Mouse (Mus musculus): ENCODE measurements around the gene Ctf1. TPM values are rescaled to one million over a fixed set of nuclear protein-coding genes. Genes with fewer than 3 reads are reported as not detected.

Ctf1 gene
- polyA plus RNA-seq (2015; fragmentation: Nextera tagmentation; extraction: Ambion mirVana) = 14.5 and 15.9 TPM in 2 replicates

DNA sequence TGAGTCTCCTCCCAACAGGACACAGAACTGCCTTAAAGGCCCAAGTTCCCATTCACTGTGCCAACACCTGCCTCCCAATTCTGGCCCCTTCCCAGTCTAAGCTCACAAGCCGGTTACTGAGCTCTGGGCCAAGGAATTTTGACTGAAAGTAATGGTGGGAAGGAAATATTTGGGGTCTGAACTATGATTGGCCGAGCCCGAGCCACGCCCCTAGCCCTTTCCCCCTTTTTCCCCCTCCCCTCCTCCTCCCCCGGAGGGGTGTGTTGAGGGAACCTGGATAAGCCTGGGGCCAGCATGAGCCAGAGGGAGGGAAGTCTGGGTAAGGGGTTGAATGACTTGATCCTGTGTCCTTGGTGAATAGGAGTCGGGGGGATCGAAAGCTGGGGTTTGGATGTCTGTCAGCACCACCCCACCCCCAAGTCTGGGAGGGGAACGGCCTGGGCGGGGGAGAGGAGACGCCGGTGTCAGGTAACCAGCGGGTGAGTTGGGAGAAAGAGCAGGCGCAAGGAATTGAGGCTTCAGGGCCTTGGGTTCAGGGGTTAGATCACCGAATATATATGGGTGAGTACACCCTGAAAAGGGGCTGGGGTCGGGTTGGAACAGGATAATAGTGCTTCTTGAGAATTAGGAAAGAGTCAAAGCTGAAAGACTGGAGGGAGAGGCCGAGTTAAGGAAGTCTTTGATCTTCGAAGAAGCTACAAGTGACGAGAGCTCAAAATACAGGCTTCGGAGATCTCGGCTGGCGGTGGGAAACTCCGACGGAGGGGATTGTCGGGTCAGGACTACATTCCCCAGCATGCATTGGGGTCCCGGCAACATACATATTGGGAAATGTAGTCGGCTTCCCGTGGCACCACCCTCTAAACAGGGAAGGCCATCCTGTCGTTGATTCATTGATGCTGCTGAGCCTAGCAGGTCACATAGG lies at the start of gene Ctf1:
Ctf1 (plus strand) TSS at position 276 of the 925 bp plus-strand sequence.
- DNase-seq (ENCODE audit: low spot score) = peak; percentile 94
- H3K9me3 ChIP-seq (replicated peaks; ENCODE audit: low read length) = no peaks in the 10 kb centered on the region
- WGBS = 2% methylated on average over 28 of the region's 28 CpGs
- no peaks in the 10 kb centered on the region for H3K36me3 ChIP-seq (ENCODE audit: insufficient read depth, low read length)
- no peak for TF ChIP-seq CTCF (IDR thresholded peaks at IDR 0.05; ENCODE audit: low read depth)
- no peaks in the 10 kb centered on the region for H3K27me3 ChIP-seq (ENCODE audit: insufficient read depth, low read length)
- H3K4me1 ChIP-seq (replicated peaks; ENCODE audit: insufficient read depth, low read length) = peaks cover 15% of the 10 kb centered on the region
- H3K27ac ChIP-seq = peak within 1 kb of the TSS; percentile 88
- peak within 1 kb of the TSS; percentile 55 for H3K4me2 ChIP-seq (ENCODE audit: low read length)
- H3K9ac ChIP-seq (ENCODE audit: low read depth, low read length) = peak within 1 kb of the TSS; percentile 42
- ATAC-seq (replicated peaks; ENCODE audit: low FRiP score, low read depth) = peak; percentile 19
- H3K4me3 ChIP-seq (replicated peaks; ENCODE audit: low read depth, low read length) = peak within 1 kb of the TSS; percentile 29

DNA sequence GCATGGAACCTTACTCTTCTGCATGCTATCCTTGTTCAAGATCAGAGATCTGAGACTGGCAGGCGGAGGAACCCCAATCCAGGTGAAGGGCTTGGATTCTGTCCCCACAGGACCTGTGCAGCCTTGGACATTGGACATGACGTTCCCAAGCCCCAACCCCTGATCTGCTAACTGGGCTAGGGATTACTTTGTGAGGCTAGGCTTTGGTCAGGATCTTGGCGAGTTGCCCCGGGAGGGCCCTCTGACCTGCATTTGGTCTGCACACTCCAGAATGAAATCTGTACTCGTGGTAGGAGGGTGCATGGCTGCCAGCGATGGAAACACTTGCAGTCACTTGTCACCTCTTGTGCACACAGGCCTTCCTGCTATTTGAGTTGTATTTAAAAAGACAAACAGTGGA lies 49.6 kb upstream of the Ctf1 start:
- H3K27me3 ChIP-seq (ENCODE audit: insufficient read depth, low read length) = no peaks in the 10 kb centered on the region
- no peaks in the 10 kb centered on the region for H3K36me3 ChIP-seq (ENCODE audit: insufficient read depth, low read length)
- H3K9me3 ChIP-seq (replicated peaks; ENCODE audit: low read length) = no peaks in the 10 kb centered on the region
- no peak overlapping the region for H3K9ac ChIP-seq (ENCODE audit: low read depth, low read length)
- TF ChIP-seq CTCF (IDR thresholded peaks at IDR 0.05; ENCODE audit: low read depth) = no peak
- ATAC-seq (replicated peaks; ENCODE audit: low FRiP score, low read depth) (no peak), DNase-seq (ENCODE audit: low spot score) (no peak)
- no peak overlapping the region for H3K4me2 ChIP-seq (ENCODE audit: low read length)
- H3K4me3 ChIP-seq (replicated peaks; ENCODE audit: low read depth, low read length) = no peak overlapping the region
- WGBS = 86% methylated on average over 6 of the region's 6 CpGs
- H3K4me1 ChIP-seq (replicated peaks; ENCODE audit: insufficient read depth, low read length) = no peaks in the 10 kb centered on the region; the same call in 1 of the 2 replicates
- H3K27ac ChIP-seq = no peak overlapping the region

DNA sequence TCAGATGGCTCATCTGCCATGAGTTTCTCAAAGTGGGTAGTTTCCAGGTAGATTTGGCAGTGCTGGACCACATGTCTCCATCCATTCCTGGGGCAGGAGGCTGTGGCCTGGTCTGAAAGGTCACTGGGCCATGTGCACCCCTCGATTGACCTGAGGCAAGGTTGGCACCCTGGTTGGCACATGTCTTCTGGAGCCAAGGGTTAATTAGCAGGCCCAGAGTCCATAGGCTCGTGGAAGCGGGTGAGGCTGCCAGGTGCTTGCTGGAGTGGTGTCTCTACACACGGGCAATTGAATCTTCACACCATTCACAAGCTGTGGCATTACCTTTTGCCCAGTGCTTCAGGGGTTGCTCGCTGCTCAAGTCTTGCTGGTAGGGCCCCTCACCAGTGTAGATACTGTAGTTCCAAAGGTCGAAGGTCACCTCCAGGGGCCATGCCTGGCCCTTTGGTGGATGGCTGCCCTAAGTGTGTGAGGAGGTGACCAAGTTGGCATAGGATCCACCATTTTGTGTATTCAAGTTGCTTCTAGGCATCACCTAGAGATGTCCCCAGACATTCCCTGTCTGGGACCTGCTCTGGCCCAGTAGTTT lies 46.4 kb upstream of the Ctf1 start:
- Histone ChIP-seq H3K27me3 (ENCODE audit: insufficient read depth, low read length) (no peaks in the 10 kb centered on the region), H3K4me2 (ENCODE audit: low read length) (no peak overlapping the region), H3K27ac (no peak overlapping the region), H3K9ac (ENCODE audit: low read depth, low read length) (no peak overlapping the region), H3K4me1 (replicated peaks; ENCODE audit: insufficient read depth, low read length) (no peaks in the 10 kb centered on the region; the same call in 1 of the 2 replicates), H3K36me3 (ENCODE audit: insufficient read depth, low read length) (no peaks in the 10 kb centered on the region), H3K9me3 (replicated peaks; ENCODE audit: low read length) (no peaks in the 10 kb centered on the region), H3K4me3 (replicated peaks; ENCODE audit: low read depth, low read length) (no peak overlapping the region)
- ATAC-seq (replicated peaks; ENCODE audit: low FRiP score, low read depth) (0 out of 2 replicates have a peak, but pooled peaks have one; percentile 40), DNase-seq (ENCODE audit: low spot score) (no peak)
- no peak for TF ChIP-seq CTCF (IDR thresholded peaks at IDR 0.05; ENCODE audit: low read depth)
- WGBS = 94% methylated on average over 6 of the region's 6 CpGs

DNA sequence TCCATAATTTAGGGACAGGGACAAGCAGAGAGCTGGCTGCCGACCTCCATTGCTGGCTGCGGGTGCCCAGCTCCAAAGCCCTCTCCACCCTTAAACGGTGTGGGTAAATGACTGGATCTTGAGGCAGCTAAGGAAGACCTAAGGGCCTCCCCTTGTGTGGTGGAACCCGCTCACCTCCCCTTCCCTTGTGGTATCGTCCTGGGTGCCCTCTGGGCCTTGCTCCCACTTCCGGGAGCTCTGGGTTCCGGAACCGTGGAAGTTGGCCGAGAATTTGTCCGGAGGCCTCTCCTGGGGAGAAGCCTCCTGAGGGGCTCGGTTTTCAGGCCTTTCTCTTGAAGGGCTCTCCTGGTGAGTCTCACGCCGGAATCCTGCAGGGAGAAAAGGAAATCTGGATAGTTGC lies 45.9 kb upstream of the Ctf1 start:
- TF ChIP-seq CTCF (IDR thresholded peaks at IDR 0.05; ENCODE audit: low read depth) = no peak
- WGBS = 90% methylated on average over 13 of the region's 13 CpGs
- ATAC-seq (replicated peaks; ENCODE audit: low FRiP score, low read depth) = no peak

DNA sequence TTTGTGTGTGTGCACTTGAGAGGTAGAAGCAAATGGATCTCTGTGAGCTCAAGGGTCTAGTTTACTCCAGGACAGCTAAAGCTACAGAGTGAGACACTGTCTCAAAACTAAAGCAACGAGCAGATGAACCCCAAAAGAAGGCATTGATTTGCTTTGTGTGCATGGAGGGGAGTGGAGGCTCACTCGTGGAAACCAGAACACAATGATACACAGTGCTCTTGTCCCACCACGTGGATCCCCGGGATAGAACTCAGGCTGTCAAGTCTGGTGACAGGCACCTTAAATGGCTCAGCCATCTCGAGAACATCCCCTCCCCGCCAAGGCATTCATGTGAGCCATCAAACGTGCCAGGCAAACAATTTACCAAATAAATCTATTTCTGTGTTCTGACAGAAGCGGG lies 45.4 kb upstream of the Ctf1 start:
- 76% methylated on average over 8 of the region's 8 CpGs for WGBS
- no peaks in the 10 kb centered on the region for H3K27me3 ChIP-seq (ENCODE audit: insufficient read depth, low read length)

More for the DNA sequence above, 45.9 kb upstream of the Ctf1 start:
- H3K27me3 ChIP-seq (ENCODE audit: insufficient read depth, low read length) = no peaks in the 10 kb centered on the region
- H3K4me3 ChIP-seq (replicated peaks; ENCODE audit: low read depth, low read length) = no peak overlapping the region
- H3K36me3 ChIP-seq (ENCODE audit: insufficient read depth, low read length) = no peaks in the 10 kb centered on the region
- H3K4me1 ChIP-seq (replicated peaks; ENCODE audit: insufficient read depth, low read length) = no peaks in the 10 kb centered on the region; the same call in 1 of the 2 replicates
- H3K4me2 ChIP-seq (ENCODE audit: low read length) = no peak overlapping the region
- H3K9ac ChIP-seq (ENCODE audit: low read depth, low read length) = no peak overlapping the region
- DNase-seq (ENCODE audit: low spot score) = no peak
- no peak overlapping the region for H3K27ac ChIP-seq
- H3K9me3 ChIP-seq (replicated peaks; ENCODE audit: low read length) = no peaks in the 10 kb centered on the region

More for the DNA sequence above, 45.4 kb upstream of the Ctf1 start:
- no peak for TF ChIP-seq CTCF (IDR thresholded peaks at IDR 0.05; ENCODE audit: low read depth)
- Histone ChIP-seq H3K4me1 (replicated peaks; ENCODE audit: insufficient read depth, low read length) (no peaks in the 10 kb centered on the region; the same call in 1 of the 2 replicates), H3K9ac (ENCODE audit: low read depth, low read length) (no peak overlapping the region; the same call in 1 of the 2 replicates), H3K9me3 (replicated peaks; ENCODE audit: low read length) (no peaks in the 10 kb centered on the region), H3K27ac (no peak overlapping the region), H3K36me3 (ENCODE audit: insufficient read depth, low read length) (no peaks in the 10 kb centered on the region), H3K4me2 (ENCODE audit: low read length) (no peak overlapping the region), H3K4me3 (replicated peaks; ENCODE audit: low read depth, low read length) (no peak overlapping the region)
- ATAC-seq (replicated peaks; ENCODE audit: low FRiP score, low read depth) (no peak), DNase-seq (ENCODE audit: low spot score) (no peak)
